Mouse (Mus musculus): ENCODE measurements around the gene Vwa2. TPM values are rescaled to one million over a fixed set of nuclear protein-coding genes. Genes with fewer than 3 reads are reported as not detected.

Gene Vwa2
- 0.03 TPM in 1 of 2 replicates, not detected in the other for total RNA-seq (2012; rRNA removed)
- polyA plus RNA-seq (2012; ENCODE audit: insufficient read depth in 1 of 2, insufficient read length in 2 of 2, low read depth in 1 of 2, low replicate concordance in 2 of 2, missing spikeins in 1 of 2) = not detected

DNA sequence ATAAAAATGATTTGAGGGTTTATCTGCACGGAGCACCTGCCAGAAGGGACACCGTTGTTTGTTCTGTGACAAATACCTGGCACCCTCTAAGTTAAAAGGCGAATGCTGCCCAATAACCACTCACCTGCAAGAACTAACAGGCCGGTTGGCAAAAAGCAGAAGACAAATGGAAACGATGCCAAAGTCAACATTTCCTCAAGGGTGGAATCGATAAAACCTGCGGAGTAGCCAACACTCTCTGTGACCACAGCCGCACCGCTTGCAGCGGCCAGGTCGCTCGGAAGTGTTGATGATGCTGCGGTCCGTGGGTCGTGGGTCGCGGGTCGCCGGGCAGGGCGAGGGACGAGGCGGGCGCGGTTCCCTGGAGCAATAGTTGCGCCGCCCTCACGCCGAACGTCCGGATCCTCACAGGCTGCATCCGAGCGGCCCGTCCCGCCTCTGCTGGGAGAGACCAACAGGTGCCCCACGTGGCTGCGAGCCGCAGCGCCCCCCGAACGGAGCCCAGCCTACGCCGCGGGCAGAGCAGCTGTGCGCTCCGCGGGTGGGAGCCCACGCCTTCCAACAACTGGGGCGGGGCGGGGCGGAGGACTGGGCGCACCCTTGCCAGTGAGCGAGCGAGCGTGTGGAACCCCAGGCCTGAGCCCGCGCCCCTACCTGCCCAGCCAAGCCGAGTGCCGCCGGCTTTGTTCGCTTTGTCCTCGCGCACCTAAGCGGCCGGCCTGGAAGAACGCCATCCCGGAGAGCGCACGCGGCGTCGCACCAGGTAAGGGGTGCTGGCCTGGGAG, at the start of gene Vwa2:
Gene Vwa2, plus strand, starts transcription at position 434 of the 785 bp plus-strand sequence.
- H3K4me3 ChIP-seq (ENCODE audit: control insufficient read depth in 1 of 2, insufficient read depth in 1 of 2, low read depth in 2 of 2, low read length in 2 of 2) = no peak within 1 kb of the TSS
- TF ChIP-seq SIN3A (IDR thresholded peaks at IDR 0.05; ENCODE audit: low read length) = no peak
- no peak for TF ChIP-seq KAT2A (conservative IDR thresholded peaks at IDR 0.05; ENCODE audit: low read depth, low read length)
- TF ChIP-seq TCF12 (IDR thresholded peaks at IDR 0.05; ENCODE audit: low read depth, low read length) = no peak
- no peak for TF ChIP-seq ELF1 (IDR thresholded peaks at IDR 0.05; ENCODE audit: low read depth, low read length)
- no peak for TF ChIP-seq RCOR1 (IDR thresholded peaks at IDR 0.05; ENCODE audit: low read depth, low read length)
- no peak for TF ChIP-seq ZMIZ1 (IDR thresholded peaks at IDR 0.05; ENCODE audit: low read depth, low read length)
- TF ChIP-seq MEF2A (IDR thresholded peaks at IDR 0.05; ENCODE audit: extremely low read depth, insufficient replicate concordance, low read depth, low read length, poor library complexity, severe bottlenecking) = no peak
- no peak for TF ChIP-seq NELFE (IDR thresholded peaks at IDR 0.05; ENCODE audit: low read depth, low read length)
- no peak for TF ChIP-seq CHD1 (IDR thresholded peaks at IDR 0.05; ENCODE audit: low read depth, low read length)
- TF ChIP-seq E2F4 (IDR thresholded peaks at IDR 0.05; ENCODE audit: borderline replicate concordance, low read depth, low read length) = no peak
- no peak for TF ChIP-seq ETS1 (IDR thresholded peaks at IDR 0.05; ENCODE audit: low read depth, low read length)
- DNase-seq (ENCODE audit: low read depth, low spot score) = no peak

DNA sequence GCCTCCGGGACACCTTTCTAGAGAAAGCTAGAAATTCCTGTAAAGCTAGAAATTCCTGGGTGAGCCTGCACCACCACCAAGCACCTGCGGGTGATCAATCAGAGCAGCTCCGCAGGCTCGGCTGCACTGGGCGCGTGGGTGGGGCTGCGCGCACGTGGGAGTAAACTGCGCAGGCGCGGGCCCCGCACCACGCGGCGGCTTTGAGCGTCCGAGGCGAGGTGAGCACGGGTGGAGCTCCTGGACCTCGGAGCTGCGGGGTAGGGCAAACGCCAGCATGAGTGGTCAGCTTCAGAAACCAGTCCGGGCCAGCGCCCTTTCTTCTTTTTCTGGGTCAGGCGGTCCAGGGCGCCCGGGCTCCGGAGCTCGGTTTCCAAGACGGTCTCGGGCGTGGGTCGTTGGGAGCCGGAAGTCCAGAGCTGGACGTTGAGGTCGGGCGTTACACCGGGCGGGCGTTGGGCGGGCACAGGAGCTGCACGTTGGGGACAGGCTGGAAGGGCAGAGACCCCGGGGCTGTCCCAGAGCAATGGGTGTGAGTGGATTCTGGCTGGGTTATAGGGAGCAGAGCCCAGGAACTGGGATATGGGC, 47.9 kb upstream of the Vwa2 start, which contains the start of gene Tdrd1:
Gene Tdrd1, plus strand, starts transcription at position 163 of the 585 bp plus-strand sequence.
- H3K79me2 ChIP-seq (ENCODE audit: control insufficient read depth, insufficient read depth, low read length, poor library complexity) = peaks cover 8% of the 10 kb centered on the region
- no peak for DNase-seq (ENCODE audit: low read depth, low spot score)
- no peaks in the 10 kb centered on the region for H3K4me1 ChIP-seq (ENCODE audit: control insufficient read depth in 1 of 2, insufficient read depth in 2 of 2, low read length in 2 of 2)
- H3K4me3 ChIP-seq (ENCODE audit: control insufficient read depth in 1 of 2, insufficient read depth in 1 of 2, low read depth in 2 of 2, low read length in 2 of 2) = no peak within 1 kb of the TSS
- no peak within 1 kb of the TSS for H3K27ac ChIP-seq (ENCODE audit: control insufficient read depth, low read depth, low read length)
- no peak within 1 kb of the TSS for H3K9ac ChIP-seq (ENCODE audit: control insufficient read depth, low read depth, low read length, poor library complexity, severe bottlenecking)
- H3K36me3 ChIP-seq (ENCODE audit: control insufficient read depth in 1 of 2, insufficient read depth in 2 of 2, low read length in 2 of 2) = peaks cover 0 to 2% of the 10 kb centered on the region in 2 experiments; a peak in 1 of 4 replicates
- H3K27me3 ChIP-seq (ENCODE audit: control insufficient read depth in 1 of 2, insufficient read depth in 2 of 2, low read length in 2 of 2) = peaks cover 17 to 37% of the 10 kb centered on the region in 2 experiments
- H3K9me3 ChIP-seq (replicated peaks; ENCODE audit: insufficient read depth, low read length) = no peaks in the 10 kb centered on the region
- no peak for TF ChIP-seq ZMIZ1 (IDR thresholded peaks at IDR 0.05; ENCODE audit: low read depth, low read length)
- no peak for TF ChIP-seq ZKSCAN1 (IDR thresholded peaks at IDR 0.05; ENCODE audit: low read depth, low read length)

More for the DNA sequence above, at the start of gene Vwa2:
- Histone ChIP-seq H3K36me3 (ENCODE audit: control insufficient read depth in 1 of 2, insufficient read depth in 2 of 2, low read length in 2 of 2) (no peaks in the 10 kb centered on the region), H3K27ac (ENCODE audit: control insufficient read depth, low read depth, low read length) (no peak within 1 kb of the TSS), H3K79me2 (ENCODE audit: control insufficient read depth, insufficient read depth, low read length, poor library complexity) (no peaks in the 10 kb centered on the region), H3K4me1 (ENCODE audit: control insufficient read depth in 1 of 2, insufficient read depth in 2 of 2, low read length in 2 of 2) (no peaks in the 10 kb centered on the region), H3K9ac (ENCODE audit: control insufficient read depth, low read depth, low read length, poor library complexity, severe bottlenecking) (no peak within 1 kb of the TSS), H3K27me3 (ENCODE audit: control insufficient read depth in 1 of 2, insufficient read depth in 2 of 2, low read length in 2 of 2) (0 out of 4 replicates have a peak, but pooled peaks cover 0 to 1% of the 10 kb centered on the region in 2 experiments), H3K9me3 (replicated peaks; ENCODE audit: insufficient read depth, low read length) (no peaks in the 10 kb centered on the region)

All from MEL (cell line).